Mouse (Mus musculus): ENCODE data around the gene Pms1. TPM values are rescaled to one million over a fixed set of nuclear protein-coding genes. Genes with fewer than 3 reads are reported as not detected.
"Not testable (repeated sequence)": the region's sequence is repeated elsewhere in the genome, so short reads cannot be mapped to it uniquely, and the experiment has no call there.

Gene Pms1
- 15.1 and 16.5 TPM in 2 replicates for polyA plus RNA-seq (2015; fragmentation: Nextera tagmentation; extraction: Ambion mirVana)

GRCm38 (mm10) chr1:53296581-53297383, at the start of gene Pms1, which contains the start of the genes Ormdl1 and Gm28778:
Gene Pms1 (minus strand): TSS chr1:53297018.
Gene Ormdl1 (plus strand): TSS chr1:53297095.
Gene Gm28778 (plus strand): TSS chr1:53297111.
- under 1% methylated on average over 66 of the region's 66 CpGs for WGBS
- peak; percentile 100 for ATAC-seq (ENCODE audit: borderline replicate concordance, extremely low read depth, low FRiP score, low TSS enrichment)
- peaks cover 6% of the 10 kb centered on the region; the same call in 1 of the 2 replicates for H3K4me1 ChIP-seq
- no peaks in the 10 kb centered on the region for H3K9me3 ChIP-seq
- peak within 1 kb of the TSS; percentile 80 for H3K4me3 ChIP-seq
- peak within 1 kb of the TSS; percentile 80 for H3K4me2 ChIP-seq
- H3K36me3 ChIP-seq, result 0 out of 2 replicates have a peak, but pooled peaks cover 3% of the 10 kb centered on the region
- no peaks in the 10 kb centered on the region for H3K27me3 ChIP-seq
- H3K27ac ChIP-seq, result peak within 1 kb of the TSS; percentile 91
- H3K9ac ChIP-seq, result peak within 1 kb of the TSS; percentile 79

GRCm38 (mm10) chr1:53341071-53341470, 44.3 kb upstream of the Pms1 start:
- Histone ChIP-seq H3K36me3 (peaks cover 42% of the 10 kb centered on the region), H3K27ac (no peak overlapping the region), H3K27me3 (no peaks in the 10 kb centered on the region), H3K9ac (no peak overlapping the region), H3K4me3 (no peak overlapping the region), H3K4me2 (no peak overlapping the region), H3K9me3 (no peaks in the 10 kb centered on the region), H3K4me1 (no peaks in the 10 kb centered on the region)
- no peak for ATAC-seq (ENCODE audit: borderline replicate concordance, extremely low read depth, low FRiP score, low TSS enrichment)
- 92% methylated on average over 2 of the region's 2 CpGs for WGBS

- H3K27me3 ChIP-seq; H3K9me3 ChIP-seq; ATAC-seq (ENCODE audit: borderline replicate concordance, extremely low read depth, low FRiP score, low TSS enrichment); H3K4me1 ChIP-seq; H3K4me3 ChIP-seq; H3K4me2 ChIP-seq; H3K27ac ChIP-seq; H3K9ac ChIP-seq: not testable (repeated sequence)
- WGBS, result 52% methylated on average over 2 of the region's 2 CpGs
- peaks cover 14% of the 10 kb centered on the region for H3K36me3 ChIP-seq
Observed at GRCm38 (mm10) chr1:53337403-53337802, 40.6 kb upstream of the Pms1 start.

- H3K4me1 ChIP-seq, result no peaks in the 10 kb centered on the region
- no peak overlapping the region for H3K4me2 ChIP-seq
- no peaks in the 10 kb centered on the region for H3K36me3 ChIP-seq
- H3K27ac ChIP-seq, result no peak overlapping the region
- no peak for ATAC-seq (ENCODE audit: borderline replicate concordance, extremely low read depth, low FRiP score, low TSS enrichment)
- no peak overlapping the region for H3K9ac ChIP-seq
- H3K4me3 ChIP-seq, result no peak overlapping the region
- H3K9me3 ChIP-seq, result no peaks in the 10 kb centered on the region
- no peaks in the 10 kb centered on the region for H3K27me3 ChIP-seq
Observed at GRCm38 (mm10) chr1:53335465-53335864, 38.6 kb upstream of the Pms1 start.

- 57% methylated on average over 5 of the region's 5 CpGs for WGBS
- ATAC-seq (ENCODE audit: borderline replicate concordance, extremely low read depth, low FRiP score, low TSS enrichment); H3K27ac ChIP-seq; H3K9ac ChIP-seq; H3K9me3 ChIP-seq; H3K4me1 ChIP-seq; H3K4me2 ChIP-seq; H3K27me3 ChIP-seq; H3K4me3 ChIP-seq; H3K36me3 ChIP-seq: not testable (repeated sequence)
Observed at GRCm38 (mm10) chr1:53333527-53333926, 36.7 kb upstream of the Pms1 start.

- Histone ChIP-seq H3K4me3 (no peak overlapping the region), H3K36me3 (no peaks in the 10 kb centered on the region), H3K27me3 (no peaks in the 10 kb centered on the region), H3K4me1 (no peaks in the 10 kb centered on the region), H3K27ac (no peak overlapping the region), H3K4me2 (no peak overlapping the region), H3K9ac (no peak overlapping the region), H3K9me3 (no peaks in the 10 kb centered on the region)
- no peak for ATAC-seq (ENCODE audit: borderline replicate concordance, extremely low read depth, low FRiP score, low TSS enrichment)
- 89% methylated on average over 5 of the region's 5 CpGs for WGBS
Observed at GRCm38 (mm10) chr1:53324827-53325494, 28.1 kb upstream of the Pms1 start.

- Histone ChIP-seq H3K36me3 (no peaks in the 10 kb centered on the region), H3K4me2 (no peak overlapping the region), H3K9ac (no peak overlapping the region), H3K4me1 (no peaks in the 10 kb centered on the region), H3K27ac (no peak overlapping the region), H3K4me3 (no peak overlapping the region), H3K27me3 (no peaks in the 10 kb centered on the region), H3K9me3 (no peaks in the 10 kb centered on the region)
- 96% methylated on average over 1 of the region's 1 CpGs for WGBS
- ATAC-seq (ENCODE audit: borderline replicate concordance, extremely low read depth, low FRiP score, low TSS enrichment), result no peak
Observed at GRCm38 (mm10) chr1:53324277-53324676, 27.5 kb upstream of the Pms1 start.

- Histone ChIP-seq H3K4me2 (no peak overlapping the region), H3K36me3 (0 out of 2 replicates have a peak, but pooled peaks cover 3% of the 10 kb centered on the region), H3K9ac (no peak overlapping the region), H3K27ac (no peak overlapping the region), H3K4me1 (no peaks in the 10 kb centered on the region), H3K4me3 (no peak overlapping the region), H3K27me3 (no peaks in the 10 kb centered on the region), H3K9me3 (no peaks in the 10 kb centered on the region)
- WGBS, result 89% methylated on average over 5 of the region's 5 CpGs
- ATAC-seq (ENCODE audit: borderline replicate concordance, extremely low read depth, low FRiP score, low TSS enrichment), result no peak
Observed at GRCm38 (mm10) chr1:53323254-53323653, 26.4 kb upstream of the Pms1 start.

- ATAC-seq (ENCODE audit: borderline replicate concordance, extremely low read depth, low FRiP score, low TSS enrichment), result no peak
- Histone ChIP-seq H3K36me3 (peaks cover 9% of the 10 kb centered on the region; the same call in 1 of the 2 replicates), H3K4me2 (no peak overlapping the region), H3K4me3 (no peak overlapping the region), H3K9me3 (no peaks in the 10 kb centered on the region), H3K9ac (no peak overlapping the region), H3K27me3 (no peaks in the 10 kb centered on the region), H3K4me1 (no peaks in the 10 kb centered on the region), H3K27ac (no peak overlapping the region)
- 95% methylated on average over 4 of the region's 4 CpGs for WGBS
Observed at GRCm38 (mm10) chr1:53321662-53322344, 25.0 kb upstream of the Pms1 start.

GRCm38 (mm10) chr1:53312989-53313967, 16.5 kb upstream of the Pms1 start, which contains the start of gene Osgepl1:
Gene Osgepl1 (plus strand): TSS chr1:53313624.
- 2% methylated on average over 27 of the region's 27 CpGs for WGBS
- Histone ChIP-seq H3K27ac (peak within 1 kb of the TSS; percentile 91), H3K9ac (peak within 1 kb of the TSS; percentile 77), H3K9me3 (no peaks in the 10 kb centered on the region), H3K27me3 (no peaks in the 10 kb centered on the region), H3K4me3 (peak within 1 kb of the TSS; percentile 71), H3K36me3 (peaks cover 6% of the 10 kb centered on the region; the same call in 1 of the 2 replicates), H3K4me2 (peak within 1 kb of the TSS; percentile 68), H3K4me1 (0 out of 2 replicates have a peak, but pooled peaks cover 4% of the 10 kb centered on the region)
- peak; percentile 97; the same call in 1 of the 2 replicates for ATAC-seq (ENCODE audit: borderline replicate concordance, extremely low read depth, low FRiP score, low TSS enrichment)

- no peak overlapping the region for H3K4me2 ChIP-seq
- H3K27me3 ChIP-seq, result no peaks in the 10 kb centered on the region
- WGBS, result 82% methylated on average over 4 of the region's 4 CpGs
- H3K36me3 ChIP-seq, result 0 out of 2 replicates have a peak, but pooled peaks cover 3% of the 10 kb centered on the region
- no peak overlapping the region for H3K4me3 ChIP-seq
- H3K9ac ChIP-seq, result no peak overlapping the region
- peaks cover 6% of the 10 kb centered on the region; the same call in 1 of the 2 replicates for H3K4me1 ChIP-seq
- H3K27ac ChIP-seq, result no peak overlapping the region
- ATAC-seq (ENCODE audit: borderline replicate concordance, extremely low read depth, low FRiP score, low TSS enrichment), result no peak
- no peaks in the 10 kb centered on the region for H3K9me3 ChIP-seq
Observed at GRCm38 (mm10) chr1:53300506-53300905, 3.7 kb upstream of the Pms1 start.
